Mouse (Mus musculus) ovary, adult 18-20 months (tissue): ENCODE results near the gene Nmb.

ENCODE experiments used
- DNase-seq: peaks from one replicate; pipeline ENCODE4 v3.0.0; 2022; ENCODE audit warnings: low spot score, mixed read lengths

Nmb gene

GRCm38 (mm10) chr7:80860227-80860626, 44.6 kb downstream of the Nmb start:
- peak; percentile 55 for DNase-seq

- DNase-seq = no peak
Observed at GRCm38 (mm10) chr7:80857181-80857580, 47.7 kb downstream of the Nmb start.

- no peak for DNase-seq
Observed at GRCm38 (mm10) chr7:80855316-80855715, 49.6 kb downstream of the Nmb start.

- no peak for DNase-seq
Observed at GRCm38 (mm10) chr7:80853218-80853617, 51.7 kb downstream of the Nmb start.
